Mouse (Mus musculus): ENCODE measurements around the gene 4933428G20Rik.

The 4933428G20Rik gene

DNA sequence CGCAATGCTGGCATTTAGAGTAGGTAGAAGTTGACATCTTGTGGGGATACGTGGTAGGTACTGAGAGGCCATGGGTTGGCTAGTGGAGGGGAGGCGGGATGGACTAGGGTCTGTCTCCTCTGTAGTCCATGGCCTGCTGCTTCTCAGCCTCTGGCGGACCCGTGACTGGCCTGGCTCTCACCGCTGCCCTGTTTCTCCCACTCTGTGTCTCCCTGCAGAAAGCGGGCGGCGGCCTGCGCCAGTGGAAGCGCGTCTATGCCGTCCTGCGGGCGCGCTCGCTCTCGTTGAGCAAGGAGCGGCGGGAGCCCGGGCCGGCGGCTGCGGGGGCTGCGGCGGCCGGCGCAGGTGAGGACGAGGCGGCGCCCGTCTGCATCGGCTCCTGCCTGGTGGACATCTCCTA, 37.0 kb downstream of the 4933428G20Rik start:
- no peak for DNase-seq (ENCODE audit: low spot score in 2 of 2)

- no peak for DNase-seq (ENCODE audit: low spot score in 2 of 2)
Observed at GRCm38 (mm10) chr11:97462538-97462937, 37.6 kb downstream of the 4933428G20Rik start.

GRCm38 (mm10) chr11:97461307-97461820, 38.8 kb downstream of the 4933428G20Rik start:
- no peak for DNase-seq (ENCODE audit: low spot score in 2 of 2)

- no peak for DNase-seq (ENCODE audit: low spot score in 2 of 2)
Observed at GRCm38 (mm10) chr11:97457120-97457519, 43.0 kb downstream of the 4933428G20Rik start.

- DNase-seq (ENCODE audit: low spot score in 2 of 2) = no peak
Observed at GRCm38 (mm10) chr11:97451625-97452024, 48.5 kb downstream of the 4933428G20Rik start.

DNA sequence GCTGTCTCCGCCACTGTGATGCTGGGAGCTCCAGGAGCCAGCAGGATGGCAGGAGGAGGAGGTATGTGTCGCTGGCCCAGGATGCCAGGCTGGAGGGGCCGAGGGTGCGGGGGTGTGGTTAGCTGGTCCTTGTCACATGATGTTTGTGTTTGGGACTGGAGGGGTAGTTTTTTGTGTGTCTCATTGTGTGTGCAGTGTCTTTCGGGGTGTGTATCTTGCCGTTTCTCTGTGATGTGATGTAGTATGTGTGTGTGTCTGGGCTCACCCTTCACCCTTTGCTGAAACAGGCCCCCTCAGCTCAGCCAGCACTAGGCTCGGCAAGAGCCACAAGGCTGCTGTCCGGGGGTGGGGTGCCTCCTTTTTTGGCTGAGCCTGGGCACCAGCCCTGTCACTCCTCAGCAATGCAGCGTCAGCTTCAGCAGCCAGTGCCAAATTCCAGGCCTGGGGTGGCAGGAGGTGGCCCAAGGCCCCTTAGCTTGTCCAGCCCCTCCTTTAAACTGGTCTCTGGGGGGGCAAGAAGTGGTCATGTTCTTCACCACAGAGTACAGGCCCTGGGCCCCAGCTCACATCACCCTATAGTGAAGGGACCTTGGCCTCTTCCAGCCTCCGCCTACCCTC, 49.7 kb downstream of the 4933428G20Rik start:
- DNase-seq (ENCODE audit: low spot score in 2 of 2) = peak in 1 of 2 experiments; percentile 42

GRCm38 (mm10) chr11:97449601-97450293, 50.4 kb downstream of the 4933428G20Rik start:
- DNase-seq (ENCODE audit: low spot score in 2 of 2) = peak; percentile 76 to 85

GRCm38 (mm10) chr11:97448611-97449394, 51.3 kb downstream of the 4933428G20Rik start:
- DNase-seq (ENCODE audit: low spot score in 2 of 2) = peak in 1 of 2 experiments; percentile 40

DNA sequence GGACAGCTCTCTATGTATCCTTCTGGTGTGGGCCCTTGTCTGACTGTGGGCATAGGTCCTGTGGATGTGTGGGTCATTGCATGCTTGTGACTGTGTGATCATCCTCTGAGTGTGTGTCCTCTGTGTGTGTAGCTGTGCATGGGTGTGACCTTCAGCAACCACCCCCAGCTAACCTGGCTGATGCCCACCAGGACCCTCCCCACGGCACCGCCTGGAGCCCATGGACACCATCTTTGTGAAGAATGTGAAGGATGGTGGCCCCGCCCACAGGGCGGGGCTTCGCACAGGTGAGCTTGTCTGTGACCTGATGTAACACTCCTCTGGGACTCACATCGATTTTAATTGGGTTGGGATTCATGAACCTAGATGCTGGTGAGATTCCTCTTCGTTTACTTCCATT, 52.2 kb downstream of the 4933428G20Rik start:
- no peak for DNase-seq (ENCODE audit: low spot score in 2 of 2)

DNA sequence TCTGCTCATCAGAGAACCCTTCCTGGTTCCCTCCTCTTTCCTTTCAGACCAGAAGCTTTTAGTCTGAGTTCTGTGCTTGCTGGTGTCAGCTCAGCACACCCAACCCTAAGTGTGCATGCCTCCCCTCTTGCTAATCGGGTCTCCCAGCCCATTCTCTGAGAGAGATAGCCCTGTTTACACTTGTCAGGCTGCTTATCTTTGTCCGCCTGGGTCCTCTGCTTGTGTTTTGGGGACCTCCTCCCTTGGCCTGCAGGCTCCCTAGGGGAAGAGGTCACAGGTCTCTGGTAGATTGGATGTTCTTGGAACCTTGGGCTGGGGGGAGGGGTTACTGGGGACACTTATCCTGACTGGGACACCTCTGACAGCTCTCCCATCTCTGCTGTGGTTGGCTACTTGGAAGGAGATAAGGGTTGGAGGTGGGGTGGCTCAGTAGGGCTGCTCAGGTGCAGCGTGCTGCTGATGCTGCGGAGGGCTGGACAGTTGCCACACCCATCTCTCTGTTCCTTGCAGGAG, 54.1 kb downstream of the 4933428G20Rik start:
- no peak for DNase-seq (ENCODE audit: low spot score in 2 of 2)

- DNase-seq (ENCODE audit: low spot score in 2 of 2) = no peak
Observed at GRCm38 (mm10) chr11:97445596-97445995, 54.5 kb downstream of the 4933428G20Rik start.

- no peak for DNase-seq (ENCODE audit: low spot score in 2 of 2)
Observed at GRCm38 (mm10) chr11:97442891-97443675, 57.1 kb downstream of the 4933428G20Rik start.

GRCm38 (mm10) chr11:97441658-97442125, 58.4 kb downstream of the 4933428G20Rik start:
- DNase-seq (ENCODE audit: low spot score in 2 of 2) = no peak

GRCm38 (mm10) chr11:97441036-97441657, 59.0 kb downstream of the 4933428G20Rik start:
- no peak for DNase-seq (ENCODE audit: low spot score in 2 of 2)
